Mouse (Mus musculus): ENCODE data around the gene Pip4k2b. TPM values are rescaled to one million over a fixed set of nuclear protein-coding genes. Genes with fewer than 3 reads are reported as not detected.

The Pip4k2b gene
- polyA plus RNA-seq, 1 experiment = 28.3 TPM

- Histone ChIP-seq H3K36me3 (ENCODE audit: control insufficient read depth, insufficient read depth) (peaks cover 55% of the 10 kb centered on the region), H3K27me3 (ENCODE audit: control insufficient read depth, insufficient read depth, insufficient read length) (no peaks in the 10 kb centered on the region), H3ac (ENCODE audit: control insufficient read depth, insufficient read length, low read depth) (no peak overlapping the region), H3K79me3 (ENCODE audit: low read depth) (peaks cover 10% of the 10 kb centered on the region), H3K4me3 (ENCODE audit: insufficient read depth, poor library complexity, severe bottlenecking) (no peak overlapping the region), H3K79me2 (ENCODE audit: control insufficient read depth, insufficient read depth) (peaks cover 19% of the 10 kb centered on the region)
- no peak for TF ChIP-seq MAX (IDR thresholded peaks at IDR 0.05)
- TF ChIP-seq CTCF (IDR thresholded peaks at IDR 0.05; ENCODE audit: control insufficient read depth, insufficient read depth, insufficient read length) = no peak
- TF ChIP-seq MYOD1 (IDR thresholded peaks at IDR 0.05; ENCODE audit: control insufficient read depth, insufficient read length, low read depth) = no peak
- no peak for TF ChIP-seq CEBPB (IDR thresholded peaks at IDR 0.05; ENCODE audit: low read depth)
- no peak for TF ChIP-seq MYOG (IDR thresholded peaks at IDR 0.05; ENCODE audit: control insufficient read depth, extremely low read depth, insufficient read length)
- no peak for TF ChIP-seq FOSL1 (IDR thresholded peaks at IDR 0.05; ENCODE audit: insufficient read depth, low read length, poor library complexity, severe bottlenecking)
- TF ChIP-seq USF1 (IDR thresholded peaks at IDR 0.05; ENCODE audit: low read depth) = no peak
These were observed 74.7 kb downstream of the Pip4k2b start for GRCm38 (mm10) chr11:97669829-97670228.

- H3K27me3 ChIP-seq (ENCODE audit: control insufficient read depth, insufficient read depth, insufficient read length) = no peaks in the 10 kb centered on the region
- H3K36me3 ChIP-seq (ENCODE audit: control insufficient read depth, insufficient read depth) = peaks cover 50% of the 10 kb centered on the region
- no peak overlapping the region for H3K4me3 ChIP-seq (ENCODE audit: insufficient read depth, poor library complexity, severe bottlenecking)
- no peak overlapping the region for H3ac ChIP-seq (ENCODE audit: control insufficient read depth, insufficient read length, low read depth)
- peaks cover 25% of the 10 kb centered on the region for H3K79me2 ChIP-seq (ENCODE audit: control insufficient read depth, insufficient read depth)
- TF ChIP-seq CTCF (IDR thresholded peaks at IDR 0.05; ENCODE audit: control insufficient read depth, insufficient read depth, insufficient read length) = no peak
- no peak for TF ChIP-seq FOSL1 (IDR thresholded peaks at IDR 0.05; ENCODE audit: insufficient read depth, low read length, poor library complexity, severe bottlenecking)
- no peak for TF ChIP-seq MYOG (IDR thresholded peaks at IDR 0.05; ENCODE audit: control insufficient read depth, extremely low read depth, insufficient read length)
- no peak for TF ChIP-seq MAX (IDR thresholded peaks at IDR 0.05)
- no peak for TF ChIP-seq MYOD1 (IDR thresholded peaks at IDR 0.05; ENCODE audit: control insufficient read depth, insufficient read length, low read depth)
- TF ChIP-seq USF1 (IDR thresholded peaks at IDR 0.05; ENCODE audit: low read depth) = no peak
- no peak for TF ChIP-seq CEBPB (IDR thresholded peaks at IDR 0.05; ENCODE audit: low read depth)
- H3K79me3 ChIP-seq (ENCODE audit: low read depth) = peaks cover 14% of the 10 kb centered on the region
These were observed 75.2 kb downstream of the Pip4k2b start for GRCm38 (mm10) chr11:97669268-97669667.

- Histone ChIP-seq H3K79me3 (ENCODE audit: low read depth) (peaks cover 19% of the 10 kb centered on the region), H3K79me2 (ENCODE audit: control insufficient read depth, insufficient read depth) (peaks cover 34% of the 10 kb centered on the region), H3K4me3 (ENCODE audit: insufficient read depth, poor library complexity, severe bottlenecking) (no peak overlapping the region), H3ac (ENCODE audit: control insufficient read depth, insufficient read length, low read depth) (no peak overlapping the region), H3K27me3 (ENCODE audit: control insufficient read depth, insufficient read depth, insufficient read length) (no peaks in the 10 kb centered on the region), H3K36me3 (ENCODE audit: control insufficient read depth, insufficient read depth) (peaks cover 47% of the 10 kb centered on the region)
- TF ChIP-seq USF1 (IDR thresholded peaks at IDR 0.05; ENCODE audit: low read depth) = no peak
- TF ChIP-seq MYOD1 (IDR thresholded peaks at IDR 0.05; ENCODE audit: control insufficient read depth, insufficient read length, low read depth) = no peak
- TF ChIP-seq CTCF (IDR thresholded peaks at IDR 0.05; ENCODE audit: control insufficient read depth, insufficient read depth, insufficient read length) = no peak
- no peak for TF ChIP-seq MAX (IDR thresholded peaks at IDR 0.05)
- no peak for TF ChIP-seq CEBPB (IDR thresholded peaks at IDR 0.05; ENCODE audit: low read depth)
- no peak for TF ChIP-seq FOSL1 (IDR thresholded peaks at IDR 0.05; ENCODE audit: insufficient read depth, low read length, poor library complexity, severe bottlenecking)
- TF ChIP-seq MYOG (IDR thresholded peaks at IDR 0.05; ENCODE audit: control insufficient read depth, extremely low read depth, insufficient read length) = no peak
These were observed 76.3 kb downstream of the Pip4k2b start for GRCm38 (mm10) chr11:97668160-97668559.

- H3K36me3 ChIP-seq (ENCODE audit: control insufficient read depth, insufficient read depth) = peaks cover 35% of the 10 kb centered on the region
- H3K79me2 ChIP-seq (ENCODE audit: control insufficient read depth, insufficient read depth) = peaks cover 34% of the 10 kb centered on the region
- peaks cover 19% of the 10 kb centered on the region for H3K79me3 ChIP-seq (ENCODE audit: low read depth)
- no peak overlapping the region for H3K4me3 ChIP-seq (ENCODE audit: insufficient read depth, poor library complexity, severe bottlenecking)
- H3ac ChIP-seq (ENCODE audit: control insufficient read depth, insufficient read length, low read depth) = no peak overlapping the region
- no peak for TF ChIP-seq MYOG (IDR thresholded peaks at IDR 0.05; ENCODE audit: control insufficient read depth, extremely low read depth, insufficient read length)
- TF ChIP-seq CTCF (IDR thresholded peaks at IDR 0.05; ENCODE audit: control insufficient read depth, insufficient read depth, insufficient read length) = no peak
- no peak for TF ChIP-seq CEBPB (IDR thresholded peaks at IDR 0.05; ENCODE audit: low read depth)
- TF ChIP-seq USF1 (IDR thresholded peaks at IDR 0.05; ENCODE audit: low read depth) = no peak
- TF ChIP-seq FOSL1 (IDR thresholded peaks at IDR 0.05; ENCODE audit: insufficient read depth, low read length, poor library complexity, severe bottlenecking) = no peak
- TF ChIP-seq MAX (IDR thresholded peaks at IDR 0.05) = no peak
- TF ChIP-seq MYOD1 (IDR thresholded peaks at IDR 0.05; ENCODE audit: control insufficient read depth, insufficient read length, low read depth) = no peak
- no peaks in the 10 kb centered on the region for H3K27me3 ChIP-seq (ENCODE audit: control insufficient read depth, insufficient read depth, insufficient read length)
These were observed 77.7 kb downstream of the Pip4k2b start for GRCm38 (mm10) chr11:97666794-97667193.

- TF ChIP-seq FOSL1 (IDR thresholded peaks at IDR 0.05; ENCODE audit: insufficient read depth, low read length, poor library complexity, severe bottlenecking) (no peak), CTCF (IDR thresholded peaks at IDR 0.05; ENCODE audit: control insufficient read depth, insufficient read depth, insufficient read length) (no peak), USF1 (IDR thresholded peaks at IDR 0.05; ENCODE audit: low read depth) (no peak), MYOD1 (IDR thresholded peaks at IDR 0.05; ENCODE audit: control insufficient read depth, insufficient read length, low read depth) (no peak), MAX (IDR thresholded peaks at IDR 0.05) (no peak), MYOG (IDR thresholded peaks at IDR 0.05; ENCODE audit: control insufficient read depth, extremely low read depth, insufficient read length) (no peak), CEBPB (IDR thresholded peaks at IDR 0.05; ENCODE audit: low read depth) (no peak)
- Histone ChIP-seq H3K79me2 (ENCODE audit: control insufficient read depth, insufficient read depth) (peaks cover 34% of the 10 kb centered on the region), H3ac (ENCODE audit: control insufficient read depth, insufficient read length, low read depth) (no peak overlapping the region), H3K79me3 (ENCODE audit: low read depth) (peaks cover 19% of the 10 kb centered on the region), H3K27me3 (ENCODE audit: control insufficient read depth, insufficient read depth, insufficient read length) (no peaks in the 10 kb centered on the region), H3K4me3 (ENCODE audit: insufficient read depth, poor library complexity, severe bottlenecking) (no peak overlapping the region), H3K36me3 (ENCODE audit: control insufficient read depth, insufficient read depth) (peaks cover 29% of the 10 kb centered on the region)
These were observed 78.3 kb downstream of the Pip4k2b start for GRCm38 (mm10) chr11:97666221-97666620.

All from C2C12 (cell line).